Mouse (Mus musculus) thymus, postnatal 4 days (tissue): Measurements from ENCODE around the gene Zic3.
A peak's percentile ranks its signal among the peaks of the same experiment; 100 is the strongest.

Experiments used
- DNase-seq: peaks from one replicate; pipeline ENCODE4 v3.0.0; 2021

The Zic3 gene

DNA sequence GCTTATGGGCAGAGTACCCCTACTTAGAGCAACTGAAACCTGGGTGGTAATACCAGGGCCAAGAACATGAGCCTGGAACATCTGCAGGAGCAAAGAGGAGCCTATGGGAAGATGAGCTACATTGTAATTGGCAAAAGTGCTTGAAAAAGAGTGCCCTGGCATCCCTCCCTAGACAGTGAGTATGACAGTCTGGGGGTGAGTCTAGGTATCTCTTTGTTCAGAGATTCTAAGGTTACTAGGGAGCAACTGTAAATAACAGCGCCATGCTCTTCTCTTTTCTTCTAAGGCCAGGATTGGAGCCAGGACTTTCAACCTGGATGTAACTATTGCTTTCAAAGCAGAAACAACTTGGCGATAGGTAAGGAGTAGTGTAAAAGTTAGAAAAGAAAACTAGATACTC, at the start of gene Zic3:
TSS of gene Zic3 (plus strand) at position 301 of the 400 bp plus-strand sequence.
- DNase-seq = no peak

DNA sequence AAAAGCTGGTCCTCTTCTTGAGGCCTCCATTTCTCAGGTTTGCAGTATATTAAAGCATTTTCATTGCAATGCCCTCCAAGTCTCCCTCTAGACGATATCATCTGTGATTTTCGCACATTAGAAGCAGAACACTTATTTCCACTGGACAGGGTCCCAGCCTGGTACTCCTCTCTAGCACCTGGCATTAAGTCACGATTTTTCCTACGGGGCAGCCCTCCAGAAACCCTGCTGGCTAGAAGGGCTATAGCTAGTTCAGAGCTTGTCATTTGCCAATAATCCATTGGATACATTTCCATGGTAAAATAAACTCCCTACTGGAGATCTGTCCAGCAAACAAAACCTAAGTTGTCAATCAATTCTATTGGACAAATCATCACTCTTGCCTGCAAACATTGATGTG, 40.1 kb upstream of the Zic3 start:
- DNase-seq = no peak

DNA sequence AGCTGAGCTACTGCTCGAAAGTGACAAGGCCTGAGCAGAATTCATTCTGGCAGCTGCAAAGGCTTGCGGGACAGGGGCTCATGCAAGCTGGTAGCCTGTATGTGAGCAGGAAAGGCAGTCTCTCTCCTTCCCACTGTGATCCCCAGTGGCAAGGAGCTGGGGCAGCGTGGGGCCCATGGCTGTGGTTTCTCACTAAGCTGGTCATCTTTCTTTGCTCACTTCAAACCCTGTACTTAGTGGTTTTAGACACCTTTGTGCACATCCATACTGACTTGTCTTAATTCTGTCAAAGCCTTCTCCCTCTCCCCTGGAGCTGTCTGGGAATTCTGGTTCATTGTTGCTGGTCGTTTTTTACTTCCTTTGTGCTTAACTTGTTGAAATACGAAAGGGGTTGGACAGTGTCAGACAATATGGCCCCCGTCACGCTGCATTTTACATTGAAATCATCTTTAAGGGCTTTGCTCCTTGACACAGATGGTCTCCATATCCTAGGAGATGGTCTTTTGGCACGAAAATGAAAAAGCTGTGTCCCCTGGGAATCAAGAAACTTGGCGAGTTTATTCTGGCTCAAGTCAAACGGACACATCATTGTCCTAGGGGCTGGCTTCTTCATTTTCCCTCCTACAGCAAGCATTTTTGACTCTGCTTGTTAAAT, 34.9 kb upstream of the Zic3 start:
- DNase-seq = no peak

DNA sequence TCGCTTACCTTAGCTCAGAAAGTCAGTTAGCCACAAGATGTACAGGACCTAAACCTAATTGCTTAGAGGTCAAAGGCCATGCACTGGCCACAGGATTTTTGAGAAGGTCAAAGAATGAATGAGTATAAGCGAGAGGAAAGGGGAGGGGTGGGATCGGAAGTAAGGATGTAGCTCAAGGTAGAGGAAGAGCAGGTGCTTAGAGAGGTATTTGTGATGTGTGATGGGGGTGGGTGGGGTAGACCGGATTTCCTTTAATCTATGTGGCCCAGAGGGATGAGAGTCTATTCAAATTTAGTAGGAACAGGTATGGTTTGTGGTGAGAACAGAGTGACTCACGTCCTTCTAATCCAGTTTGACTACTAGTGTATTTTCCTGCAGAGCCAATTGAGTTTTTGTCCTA, 9.1 kb upstream of the Zic3 start:
- no peak for DNase-seq

DNA sequence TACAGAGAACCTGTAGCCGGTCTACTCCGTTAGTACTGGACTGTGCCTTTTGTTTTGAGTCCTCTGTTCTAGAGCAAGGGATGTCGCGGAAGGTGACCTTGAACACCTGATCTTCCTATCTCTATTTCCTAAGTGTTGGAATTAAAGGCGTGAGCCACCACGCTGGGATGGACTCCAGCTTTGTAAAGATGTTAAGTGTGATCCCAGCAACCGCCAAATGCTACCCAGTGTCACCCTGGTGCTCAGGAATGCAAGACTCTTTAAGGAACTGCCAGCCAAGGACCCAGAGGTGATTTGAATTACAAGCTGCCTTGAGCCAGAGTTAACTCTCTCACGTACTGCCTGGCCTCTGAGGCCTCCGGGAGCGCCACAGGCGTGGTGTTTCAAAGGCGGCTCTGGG, 8.4 kb upstream of the Zic3 start:
- no peak for DNase-seq

DNA sequence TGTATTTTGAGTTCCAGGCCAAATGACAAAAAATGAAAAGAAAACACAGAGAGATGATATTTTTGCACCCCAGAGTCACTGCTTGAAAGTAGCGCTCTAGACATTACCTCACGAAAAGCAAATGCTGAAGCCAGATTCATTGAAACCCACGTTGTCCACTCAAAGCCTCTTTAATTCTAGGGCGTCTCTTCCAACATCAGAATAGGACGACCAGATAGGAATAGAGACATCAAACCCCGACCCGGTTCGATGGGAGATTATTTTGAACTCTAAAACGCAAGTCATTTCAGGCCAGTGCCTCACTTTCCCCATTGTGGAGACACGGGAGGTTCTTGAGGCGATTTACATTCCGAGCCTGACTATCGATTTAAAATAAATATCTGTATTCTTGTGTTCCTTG, 7.7 kb upstream of the Zic3 start:
- DNase-seq = no peak

DNA sequence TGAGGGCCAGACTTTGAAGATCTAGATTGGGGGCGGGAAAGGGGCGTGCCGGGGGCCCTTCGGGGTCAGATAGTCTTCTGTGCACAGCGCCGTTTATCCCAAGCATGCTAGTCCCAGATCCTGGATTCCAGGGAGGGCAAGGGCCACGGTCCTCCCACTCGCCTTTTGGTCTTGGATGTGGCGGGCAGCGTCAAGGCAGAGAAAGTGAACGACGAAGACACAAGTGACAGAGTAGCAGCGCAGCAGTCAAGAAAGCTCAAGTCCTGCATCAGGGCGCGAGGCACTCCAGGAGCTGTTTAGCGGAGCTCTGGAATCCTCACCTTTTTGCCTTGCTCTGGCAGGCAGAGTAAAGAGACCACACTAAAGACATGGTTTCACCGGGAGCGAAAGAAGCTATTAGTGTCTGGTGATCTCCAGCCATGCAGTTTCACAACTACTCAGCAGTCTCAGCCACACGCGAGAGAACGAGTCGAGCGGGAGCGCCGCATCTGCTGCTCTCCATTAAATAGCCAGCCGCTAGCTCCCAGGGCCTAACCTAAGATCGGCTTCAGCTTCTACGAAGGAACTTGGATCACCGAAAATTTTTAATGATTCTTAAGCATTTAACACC, 7.1 kb upstream of the Zic3 start:
- DNase-seq = no peak

DNA sequence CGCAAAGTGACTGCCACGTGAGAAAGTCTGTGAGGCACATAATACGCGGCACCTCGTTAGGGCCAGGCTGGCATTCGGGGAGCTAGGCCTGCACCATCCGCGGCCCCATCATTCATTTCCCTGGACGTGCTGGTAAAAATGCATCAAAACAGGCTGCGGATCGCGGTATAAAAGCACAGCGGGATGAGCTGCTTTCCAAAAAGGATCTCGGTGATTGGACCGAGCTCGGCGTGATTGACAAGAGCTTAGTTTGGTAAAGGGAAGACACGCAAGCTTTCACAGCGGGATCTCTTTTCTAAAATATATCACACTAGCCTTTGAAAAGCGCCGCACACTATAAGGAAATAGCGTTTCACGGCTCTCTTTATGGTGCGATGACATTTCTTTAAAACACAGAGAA, 3.8 kb upstream of the Zic3 start:
- no peak for DNase-seq

DNA sequence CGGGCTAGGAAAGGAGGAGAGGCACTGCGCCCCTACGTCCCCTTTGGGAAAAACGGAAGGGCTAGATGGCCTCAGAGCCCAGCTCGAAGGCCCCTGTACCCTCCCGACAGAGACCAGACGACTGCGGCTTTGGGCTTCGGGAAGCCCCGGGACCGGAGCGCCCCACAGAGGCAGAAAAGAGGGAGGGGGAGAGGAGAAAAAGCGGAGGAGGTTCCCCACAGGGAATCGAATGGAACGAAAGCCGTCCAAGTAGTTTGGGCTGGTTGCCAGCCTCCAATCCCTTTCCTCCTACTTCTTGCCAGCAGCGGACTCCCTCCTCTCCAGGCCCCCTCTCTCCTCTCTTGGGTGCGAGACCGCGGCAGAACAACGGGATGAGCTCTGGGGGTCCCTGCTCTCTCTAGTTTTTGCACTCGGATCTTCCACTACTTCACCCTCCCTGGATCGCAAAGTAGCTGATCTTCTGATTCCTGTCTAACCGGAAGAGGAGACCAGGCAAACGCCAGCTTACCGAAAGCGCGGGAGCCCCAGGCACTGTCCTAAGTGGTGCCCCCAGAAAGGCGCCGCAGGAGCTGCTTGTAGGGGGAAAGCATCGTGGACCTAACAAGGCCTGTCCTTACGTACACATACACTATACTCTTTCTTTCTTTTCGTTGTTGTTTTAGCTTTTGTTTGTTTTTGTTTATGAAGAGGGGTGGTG, 3.1 kb upstream of the Zic3 start:
- no peak for DNase-seq

DNA sequence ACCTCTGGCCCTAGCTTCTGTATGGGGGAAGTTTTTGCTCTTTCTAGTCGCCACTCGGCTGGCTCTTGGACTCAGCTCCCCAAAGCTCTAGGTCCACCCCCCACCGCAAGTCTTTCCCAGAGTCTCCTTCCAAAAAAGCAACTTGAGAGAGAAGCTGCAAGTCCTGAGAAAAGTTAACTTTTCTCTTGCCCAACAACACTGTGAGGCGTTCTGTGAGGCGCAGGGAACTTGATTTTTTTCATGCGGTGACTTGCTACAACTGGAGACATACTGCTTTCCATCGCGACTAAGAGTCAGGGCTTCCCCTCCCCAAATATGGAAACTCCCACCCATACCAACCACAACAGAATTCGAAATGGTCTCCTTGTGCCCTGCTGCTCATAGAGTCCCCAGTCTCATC, 5.1 kb downstream of the Zic3 start:
- no peak for DNase-seq

DNA sequence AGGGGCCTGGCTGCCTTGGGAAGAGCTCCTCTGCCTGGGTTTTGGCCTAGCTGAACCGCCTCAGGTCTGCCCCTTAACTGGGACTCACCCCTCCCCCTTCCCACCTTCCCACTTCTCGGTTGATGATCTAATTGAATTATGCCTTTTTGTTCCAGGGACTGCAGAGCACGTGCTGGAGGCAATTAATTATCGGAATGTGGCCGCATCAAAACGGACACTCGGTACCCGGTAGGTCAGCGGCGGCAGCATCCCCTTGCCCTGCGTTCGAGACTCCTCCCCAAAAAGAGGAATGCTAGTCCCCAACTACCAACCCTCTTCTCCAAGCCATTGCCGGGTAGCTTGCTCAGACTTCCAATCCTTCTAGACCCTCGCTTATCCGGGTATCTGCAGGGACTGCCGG, 5.6 kb downstream of the Zic3 start:
- no peak for DNase-seq

DNA sequence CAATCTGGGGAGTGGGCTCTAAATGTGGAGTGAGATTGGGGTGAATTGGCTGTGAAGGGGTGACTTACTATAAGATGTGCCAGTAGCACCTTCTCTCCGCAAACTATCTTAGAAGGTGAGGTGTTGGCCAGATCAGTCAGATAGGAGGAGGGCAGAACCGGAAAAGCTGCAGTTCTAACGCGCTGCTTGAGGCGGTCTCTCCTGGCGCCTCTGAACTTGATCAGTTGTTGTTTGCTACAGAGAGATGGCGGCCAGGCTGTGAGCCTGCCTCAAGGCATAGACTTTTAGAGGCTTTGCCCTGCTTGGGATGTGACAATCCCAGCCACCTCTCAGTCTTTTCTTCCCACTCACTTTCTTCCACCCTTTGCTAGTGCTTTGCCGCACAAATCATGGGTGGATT, 6.4 kb downstream of the Zic3 start:
- DNase-seq = no peak

DNA sequence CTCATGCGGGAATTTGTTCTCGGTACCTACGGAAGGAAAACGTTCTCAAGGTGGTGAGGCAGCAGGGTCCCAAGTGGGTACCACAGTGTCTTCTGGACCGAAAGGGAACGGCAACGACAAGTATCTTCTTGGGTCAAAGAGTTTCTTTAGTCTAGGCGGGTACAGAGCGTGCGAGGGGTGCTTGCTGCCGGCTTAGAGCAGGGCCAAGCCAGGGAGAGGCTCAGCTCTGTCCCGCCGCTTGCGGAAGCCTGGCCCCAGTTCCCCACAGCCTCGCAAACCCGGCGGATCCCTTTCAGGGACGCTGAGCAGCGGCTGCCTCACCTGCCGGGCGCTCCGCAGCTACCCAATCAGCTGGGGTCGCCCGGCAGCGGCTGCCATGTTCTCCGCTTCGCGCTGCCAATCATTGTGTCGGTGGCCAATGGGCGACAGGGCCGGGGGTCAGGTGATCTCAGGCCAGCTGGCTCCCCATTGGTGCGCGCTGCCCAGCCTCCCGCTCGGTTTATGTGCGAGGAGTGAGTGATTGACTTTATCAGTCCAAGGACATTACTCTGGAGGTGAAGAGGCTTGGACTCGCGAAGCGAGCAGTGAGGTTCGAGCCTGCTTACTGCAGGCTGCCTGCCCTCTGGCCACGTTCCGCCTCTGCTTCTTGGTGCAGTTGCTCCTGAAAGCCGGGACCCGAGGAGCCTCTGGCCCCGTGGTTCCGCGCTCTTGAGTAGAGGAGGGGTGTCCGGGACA, 7.8 kb downstream of the Zic3 start:
- DNase-seq = peak; percentile 5

DNA sequence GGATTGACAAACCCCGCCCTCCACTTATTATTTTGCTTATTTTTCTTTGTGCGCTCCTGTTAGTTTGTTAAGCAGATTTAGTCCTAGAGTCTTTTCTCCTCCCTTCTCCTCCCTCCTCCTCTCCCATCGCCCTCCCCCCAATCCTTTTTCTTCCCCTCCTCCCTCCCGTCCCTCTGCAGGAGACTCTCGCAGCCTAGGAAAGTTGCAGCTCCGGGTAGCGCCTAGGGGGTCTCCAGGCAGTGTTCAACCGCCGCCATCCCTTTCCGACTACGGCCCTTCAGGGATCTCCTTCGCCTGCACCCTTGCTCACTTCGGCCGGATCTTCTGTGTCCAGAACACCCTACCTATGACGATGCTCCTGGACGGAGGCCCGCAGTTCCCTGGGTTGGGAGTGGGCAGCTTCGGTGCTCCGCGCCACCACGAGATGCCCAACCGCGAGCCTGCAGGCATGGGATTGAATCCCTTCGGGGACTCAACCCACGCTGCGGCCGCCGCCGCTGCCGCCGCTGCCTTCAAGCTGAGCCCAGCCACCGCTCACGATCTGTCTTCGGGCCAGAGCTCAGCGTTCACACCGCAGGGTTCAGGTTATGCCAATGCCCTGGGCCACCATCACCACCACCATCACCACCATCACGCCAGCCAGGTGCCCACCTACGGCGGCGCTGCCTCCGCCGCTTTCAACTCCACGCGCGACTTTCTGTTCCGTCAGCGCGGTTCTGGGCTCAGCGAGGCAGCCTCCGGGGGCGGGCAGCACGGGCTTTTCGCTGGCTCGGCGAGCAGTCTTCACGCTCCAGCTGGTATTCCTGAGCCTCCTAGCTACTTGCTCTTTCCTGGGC, 8.6 kb downstream of the Zic3 start:
- DNase-seq = no peak

DNA sequence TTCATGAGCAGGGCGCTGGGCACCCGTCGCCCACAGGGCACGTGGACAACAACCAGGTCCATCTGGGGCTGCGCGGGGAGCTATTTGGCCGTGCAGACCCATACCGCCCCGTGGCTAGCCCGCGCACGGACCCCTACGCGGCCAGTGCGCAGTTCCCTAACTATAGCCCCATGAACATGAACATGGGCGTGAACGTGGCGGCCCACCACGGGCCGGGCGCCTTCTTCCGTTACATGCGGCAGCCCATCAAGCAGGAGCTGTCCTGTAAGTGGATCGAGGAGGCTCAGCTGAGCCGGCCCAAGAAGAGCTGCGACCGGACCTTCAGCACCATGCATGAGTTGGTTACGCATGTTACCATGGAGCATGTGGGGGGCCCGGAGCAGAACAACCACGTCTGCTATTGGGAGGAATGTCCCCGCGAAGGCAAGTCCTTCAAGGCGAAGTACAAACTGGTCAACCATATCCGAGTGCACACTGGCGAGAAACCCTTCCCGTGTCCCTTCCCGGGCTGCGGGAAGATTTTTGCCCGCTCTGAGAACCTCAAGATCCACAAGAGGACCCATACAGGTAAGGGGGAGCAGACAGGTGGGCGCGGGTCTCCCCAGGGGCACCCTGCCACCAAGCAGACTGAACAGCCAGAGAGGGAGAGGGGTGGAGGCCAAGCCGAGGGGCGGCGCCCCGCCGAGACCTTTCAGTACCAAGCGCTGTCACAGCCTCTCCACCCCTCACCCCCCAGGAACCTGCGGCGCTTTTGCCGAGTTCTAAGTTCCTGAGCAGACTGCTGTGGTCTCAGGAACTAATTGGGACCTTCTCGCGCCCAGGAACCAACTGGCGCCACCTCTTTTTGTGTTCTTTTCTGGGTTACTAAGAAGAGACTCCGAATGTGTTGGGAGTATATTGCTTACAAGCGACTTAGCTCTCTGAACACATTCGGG, 9.4 kb downstream of the Zic3 start:
- no peak for DNase-seq

DNA sequence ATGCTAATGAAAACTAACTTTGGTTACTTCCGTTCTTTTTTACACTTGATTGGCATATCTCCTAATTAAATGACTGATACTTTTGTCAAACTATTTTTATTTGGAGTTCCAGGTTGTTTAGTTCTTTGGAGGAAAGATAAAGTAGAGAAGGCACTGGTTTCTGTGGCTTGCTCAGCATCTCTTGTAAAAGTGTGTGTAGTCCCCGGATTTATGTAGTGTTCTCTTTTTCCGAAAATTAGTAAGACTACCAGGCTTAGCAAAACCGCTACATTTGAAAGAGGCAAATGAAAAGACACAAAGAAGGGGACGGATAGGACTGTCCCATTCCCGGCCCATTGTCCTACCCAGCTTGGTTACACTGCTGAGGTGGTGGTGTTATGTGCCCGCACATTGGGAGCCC, 10.1 kb downstream of the Zic3 start:
- DNase-seq = no peak

DNA sequence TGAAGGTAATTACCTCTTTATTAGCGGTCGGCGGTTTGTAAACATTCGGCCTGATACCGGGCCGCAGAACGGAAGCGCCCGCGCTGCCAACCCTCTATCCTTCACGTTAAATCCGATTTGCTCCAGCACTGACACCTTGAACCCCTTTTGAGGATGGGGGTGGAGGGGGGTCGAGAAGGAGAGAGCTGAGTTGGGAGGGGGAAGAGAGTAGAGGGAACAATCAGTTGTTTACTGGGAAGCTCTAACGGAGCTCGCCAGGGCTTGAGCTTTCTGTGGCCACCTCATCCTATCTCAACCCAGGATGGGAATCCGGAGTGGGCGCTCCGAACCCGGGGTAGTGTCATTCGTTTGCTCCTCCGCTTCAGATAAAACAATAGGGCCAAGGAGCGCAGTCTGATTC, 11.0 kb downstream of the Zic3 start:
- no peak for DNase-seq

DNA sequence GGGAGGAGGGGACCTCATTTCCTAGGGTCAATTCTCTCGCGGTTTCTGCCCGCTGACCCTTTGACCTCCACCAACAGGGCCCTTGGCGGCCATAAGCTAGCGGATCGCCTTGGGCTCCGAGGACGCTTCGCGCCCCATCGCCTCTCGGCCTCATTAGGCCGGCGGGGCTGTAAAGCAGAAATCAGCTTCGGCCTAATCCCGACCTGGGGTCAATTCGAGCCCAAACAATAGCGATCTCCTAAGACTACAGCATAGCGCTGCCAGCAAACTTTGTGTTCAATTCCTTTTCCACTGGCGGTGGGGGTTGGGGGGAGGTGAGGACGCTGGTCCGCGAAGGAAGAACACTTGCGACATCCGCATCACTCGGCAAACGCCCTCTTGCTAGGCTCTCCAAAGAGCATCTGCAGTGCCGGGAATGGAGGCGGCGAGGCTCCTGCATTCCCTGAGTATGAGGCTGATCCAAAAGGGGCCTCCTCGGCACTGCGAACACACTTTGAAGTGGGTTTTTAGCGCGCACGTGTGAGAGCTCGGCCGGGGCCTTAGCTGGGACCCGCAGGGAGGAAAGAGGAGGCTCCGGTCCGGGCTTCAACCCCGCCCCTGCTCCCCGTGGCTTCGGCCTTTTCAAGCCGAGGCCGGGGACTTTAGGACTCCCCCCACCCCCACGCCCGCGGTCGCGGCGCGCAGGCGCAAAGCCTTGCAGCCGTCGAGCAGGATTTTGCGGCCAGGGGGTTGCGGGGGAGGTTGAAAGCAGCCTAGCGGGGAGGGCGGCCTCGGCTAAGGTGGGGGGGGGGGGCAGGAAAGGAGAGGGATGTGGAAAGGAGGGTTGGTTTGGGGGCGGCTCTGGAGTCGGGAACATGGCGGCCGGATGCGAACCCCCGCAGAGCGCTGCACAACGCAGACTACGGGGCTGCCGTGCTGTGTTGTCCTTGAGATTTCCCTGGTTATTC, 15.8 kb downstream of the Zic3 start:
- no peak for DNase-seq

DNA sequence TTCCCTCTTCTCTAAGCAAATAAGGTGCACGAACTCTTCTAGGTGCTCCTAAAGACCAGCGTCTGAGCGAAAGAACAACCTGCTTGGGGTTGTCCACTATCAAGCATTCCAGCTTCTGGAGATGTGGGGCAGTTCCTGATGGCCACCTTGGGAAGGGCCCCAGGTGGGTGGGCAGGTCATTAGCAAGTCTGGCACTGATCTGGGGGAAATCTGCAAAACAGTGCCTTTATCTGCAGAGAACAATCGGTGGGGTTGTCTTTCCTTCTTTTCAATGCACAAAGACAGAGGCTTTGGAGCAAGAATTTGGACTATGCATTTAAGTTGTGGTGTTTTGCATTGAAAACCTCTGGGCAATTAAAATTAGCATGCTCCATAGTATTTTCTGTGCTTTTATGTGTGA, 17.2 kb downstream of the Zic3 start:
- no peak for DNase-seq

DNA sequence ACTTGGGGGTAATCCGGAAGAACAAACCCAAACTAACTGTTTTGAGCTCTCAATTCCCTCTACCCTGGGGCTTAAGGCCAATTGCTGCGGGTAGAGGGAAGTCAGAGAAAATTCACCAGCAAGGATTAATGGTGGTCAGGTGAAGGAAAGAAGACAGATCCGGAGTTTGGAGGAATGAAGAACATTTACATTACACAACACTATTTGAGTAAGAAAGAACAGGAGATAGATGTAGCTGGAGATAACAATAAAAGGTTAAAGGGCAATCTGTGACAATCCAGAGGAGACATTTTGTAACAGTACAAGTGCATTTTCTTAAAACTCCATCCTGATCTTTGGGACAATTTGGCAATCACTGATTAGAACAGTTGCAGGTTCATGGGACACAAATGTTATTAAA, 19.4 kb downstream of the Zic3 start:
- no peak for DNase-seq

DNA sequence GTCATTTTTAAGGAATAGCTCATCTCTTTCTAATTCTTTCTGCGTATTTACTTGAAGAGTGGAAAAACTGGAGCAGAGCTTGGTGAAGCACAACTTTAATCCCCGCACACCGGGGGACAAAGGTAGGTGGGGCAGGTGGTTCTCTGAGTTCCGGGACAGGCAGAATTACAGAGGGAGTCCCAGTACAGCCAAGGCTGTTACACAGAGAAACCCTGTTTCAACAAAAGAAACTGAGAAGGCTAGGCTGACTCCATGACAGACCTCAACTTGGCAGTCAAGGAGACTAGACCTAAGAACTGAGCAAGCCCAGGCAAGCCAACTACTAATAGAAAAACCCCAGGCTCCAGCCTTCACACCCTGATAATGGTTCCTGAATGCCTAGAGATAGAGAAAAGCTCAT, 20.0 kb downstream of the Zic3 start:
- DNase-seq = no peak
